Mouse (Mus musculus) thymus, postnatal 4 days (tissue): Measurements from ENCODE around the gene Rsu1.

Experiments used
- DNase-seq: peaks from one replicate; pipeline ENCODE4 v3.0.0; 2021

Rsu1 gene

DNA sequence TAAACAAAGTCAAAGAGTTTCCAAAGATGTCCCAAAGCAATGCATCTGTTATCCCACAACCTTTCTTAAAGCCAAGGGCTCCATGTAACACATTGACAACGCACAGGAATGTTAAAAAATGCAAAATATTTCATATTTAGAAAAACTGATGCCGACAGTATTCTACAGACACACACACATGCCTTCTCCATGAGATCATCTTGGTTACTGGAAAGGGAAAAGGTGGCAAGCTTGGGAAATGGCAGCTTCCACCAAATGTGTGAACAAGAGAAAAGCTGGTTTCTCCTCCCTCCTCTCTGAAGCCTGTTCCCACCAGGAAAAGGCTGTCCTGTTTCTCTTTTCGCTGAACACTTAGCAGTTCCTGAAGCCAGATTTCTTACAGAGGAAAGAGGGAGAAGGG lies 232.4 kb downstream of the Rsu1 start:
- no peak for DNase-seq
